Mouse (Mus musculus): ENCODE results near the gene Gm5767. TPM values are rescaled to one million over a fixed set of nuclear protein-coding genes. Genes with fewer than 3 reads are reported as not detected.
"Not testable (repeated sequence)": the region's sequence is repeated elsewhere in the genome, so short reads cannot be mapped to it uniquely, and the experiment has no call there.

Gm5767 gene
- polyA plus RNA-seq, 1 experiment from 2014 or later = not detected

GRCm38 (mm10) chr16:8716300-8716699 lies 35.7 kb downstream of the Gm5767 start:
- Histone ChIP-seq H3K27ac (ENCODE audit: low read depth, low read length) (no peak overlapping the region), H3K4me3 (ENCODE audit: low read length) (no peak overlapping the region), H3K27me3 (replicated peaks; ENCODE audit: control insufficient read depth, insufficient read depth, low read length) (no peaks in the 10 kb centered on the region), H3K9me3 (ENCODE audit: control insufficient read depth, low read length) (no peaks in the 10 kb centered on the region), H3K36me3 (ENCODE audit: control insufficient read depth, insufficient read depth, low read length) (peaks cover 15% of the 10 kb centered on the region), H3K4me2 (ENCODE audit: low read length) (no peak overlapping the region), H3K9ac (ENCODE audit: low read depth, low read length) (no peak overlapping the region), H3K4me1 (ENCODE audit: control insufficient read depth, insufficient read depth, low read depth, low read length) (no peaks in the 10 kb centered on the region)
- 78% methylated on average over 6 of the region's 6 CpGs for WGBS
- no peak for ATAC-seq

- no peak for ATAC-seq
- H3K9me3 ChIP-seq (ENCODE audit: control insufficient read depth, low read length) = no peaks in the 10 kb centered on the region
- H3K36me3 ChIP-seq (ENCODE audit: control insufficient read depth, insufficient read depth, low read length) = peaks cover 15% of the 10 kb centered on the region; the same call in 1 of the 2 replicates
- no peak overlapping the region for H3K4me2 ChIP-seq (ENCODE audit: low read length)
- no peaks in the 10 kb centered on the region for H3K4me1 ChIP-seq (ENCODE audit: control insufficient read depth, insufficient read depth, low read depth, low read length)
- no peak overlapping the region for H3K9ac ChIP-seq (ENCODE audit: low read depth, low read length)
- no peak overlapping the region for H3K27ac ChIP-seq (ENCODE audit: low read depth, low read length)
- H3K4me3 ChIP-seq (ENCODE audit: low read length) = no peak overlapping the region
- 92% methylated on average over 10 of the region's 10 CpGs for WGBS
- no peaks in the 10 kb centered on the region for H3K27me3 ChIP-seq (replicated peaks; ENCODE audit: control insufficient read depth, insufficient read depth, low read length)
These were observed 37.2 kb downstream of the Gm5767 start for GRCm38 (mm10) chr16:8717744-8718143.

DNA sequence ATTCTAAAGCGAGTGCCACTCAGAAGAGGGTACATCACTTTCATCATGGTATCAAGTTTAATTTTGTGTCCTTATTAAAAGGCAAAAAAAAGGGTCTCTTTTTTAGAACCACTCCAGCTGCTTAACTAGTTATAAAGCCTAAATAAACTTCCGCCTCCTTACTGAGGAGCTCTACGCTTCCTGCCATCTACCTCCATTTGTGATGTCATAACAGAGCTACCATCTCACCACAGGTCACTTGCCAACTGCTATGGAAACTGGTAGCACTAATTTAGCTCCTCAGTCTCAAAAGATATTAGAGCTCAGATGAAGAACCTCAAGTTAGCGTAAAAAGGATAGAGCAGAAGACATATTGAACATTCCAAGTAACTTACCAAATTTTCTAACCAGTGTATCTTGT lies 39.9 kb downstream of the Gm5767 start:
- H3K27ac ChIP-seq (ENCODE audit: low read depth, low read length) = no peak overlapping the region
- no peaks in the 10 kb centered on the region for H3K9me3 ChIP-seq (ENCODE audit: control insufficient read depth, low read length)
- ATAC-seq = no peak
- H3K4me2 ChIP-seq (ENCODE audit: low read length) = no peak overlapping the region
- H3K36me3 ChIP-seq (ENCODE audit: control insufficient read depth, insufficient read depth, low read length) = peaks cover 7% of the 10 kb centered on the region; the same call in 1 of the 2 replicates
- H3K27me3 ChIP-seq (replicated peaks; ENCODE audit: control insufficient read depth, insufficient read depth, low read length) = no peaks in the 10 kb centered on the region
- WGBS = 93% methylated on average over 4 of the region's 4 CpGs
- no peak overlapping the region for H3K4me3 ChIP-seq (ENCODE audit: low read length)
- no peak overlapping the region for H3K9ac ChIP-seq (ENCODE audit: low read depth, low read length)
- no peaks in the 10 kb centered on the region for H3K4me1 ChIP-seq (ENCODE audit: control insufficient read depth, insufficient read depth, low read depth, low read length)

GRCm38 (mm10) chr16:8724031-8724430 lies 43.5 kb downstream of the Gm5767 start:
- Histone ChIP-seq H3K4me1 (ENCODE audit: control insufficient read depth, insufficient read depth, low read depth, low read length) (no peaks in the 10 kb centered on the region), H3K27ac (ENCODE audit: low read depth, low read length) (no peak overlapping the region), H3K36me3 (ENCODE audit: control insufficient read depth, insufficient read depth, low read length) (no peaks in the 10 kb centered on the region), H3K9me3 (ENCODE audit: control insufficient read depth, low read length) (no peaks in the 10 kb centered on the region), H3K27me3 (replicated peaks; ENCODE audit: control insufficient read depth, insufficient read depth, low read length) (no peaks in the 10 kb centered on the region), H3K4me3 (ENCODE audit: low read length) (no peak overlapping the region), H3K9ac (ENCODE audit: low read depth, low read length) (no peak overlapping the region), H3K4me2 (ENCODE audit: low read length) (no peak overlapping the region)
- WGBS = 91% methylated on average over 3 of the region's 3 CpGs
- no peak for ATAC-seq

- H3K4me3 ChIP-seq (ENCODE audit: low read length) = no peak overlapping the region
- H3K4me2 ChIP-seq (ENCODE audit: low read length) = no peak overlapping the region
- ATAC-seq = no peak
- no peak overlapping the region for H3K27ac ChIP-seq (ENCODE audit: low read depth, low read length)
- H3K36me3 ChIP-seq (ENCODE audit: control insufficient read depth, insufficient read depth, low read length) = no peaks in the 10 kb centered on the region
- H3K9ac ChIP-seq (ENCODE audit: low read depth, low read length) = no peak overlapping the region
- H3K27me3 ChIP-seq (replicated peaks; ENCODE audit: control insufficient read depth, insufficient read depth, low read length) = no peaks in the 10 kb centered on the region
- WGBS = 88% methylated on average over 2 of the region's 2 CpGs
- peaks cover 4% of the 10 kb centered on the region; the same call in 1 of the 2 replicates for H3K4me1 ChIP-seq (ENCODE audit: control insufficient read depth, insufficient read depth, low read depth, low read length)
- no peaks in the 10 kb centered on the region for H3K9me3 ChIP-seq (ENCODE audit: control insufficient read depth, low read length)
These were observed 45.2 kb downstream of the Gm5767 start for GRCm38 (mm10) chr16:8725807-8726206.

- no peak overlapping the region for H3K4me3 ChIP-seq (ENCODE audit: low read length)
- no peak overlapping the region for H3K4me2 ChIP-seq (ENCODE audit: low read length)
- H3K27ac ChIP-seq (ENCODE audit: low read depth, low read length) = no peak overlapping the region
- WGBS = 88% methylated on average over 5 of the region's 5 CpGs
- peaks cover 4% of the 10 kb centered on the region; the same call in 1 of the 2 replicates for H3K4me1 ChIP-seq (ENCODE audit: control insufficient read depth, insufficient read depth, low read depth, low read length)
- no peaks in the 10 kb centered on the region for H3K36me3 ChIP-seq (ENCODE audit: control insufficient read depth, insufficient read depth, low read length)
- H3K9me3 ChIP-seq (ENCODE audit: control insufficient read depth, low read length) = no peaks in the 10 kb centered on the region
- ATAC-seq = no peak
- no peaks in the 10 kb centered on the region for H3K27me3 ChIP-seq (replicated peaks; ENCODE audit: control insufficient read depth, insufficient read depth, low read length)
- no peak overlapping the region for H3K9ac ChIP-seq (ENCODE audit: low read depth, low read length)
These were observed 47.7 kb downstream of the Gm5767 start for GRCm38 (mm10) chr16:8728111-8728748.

DNA sequence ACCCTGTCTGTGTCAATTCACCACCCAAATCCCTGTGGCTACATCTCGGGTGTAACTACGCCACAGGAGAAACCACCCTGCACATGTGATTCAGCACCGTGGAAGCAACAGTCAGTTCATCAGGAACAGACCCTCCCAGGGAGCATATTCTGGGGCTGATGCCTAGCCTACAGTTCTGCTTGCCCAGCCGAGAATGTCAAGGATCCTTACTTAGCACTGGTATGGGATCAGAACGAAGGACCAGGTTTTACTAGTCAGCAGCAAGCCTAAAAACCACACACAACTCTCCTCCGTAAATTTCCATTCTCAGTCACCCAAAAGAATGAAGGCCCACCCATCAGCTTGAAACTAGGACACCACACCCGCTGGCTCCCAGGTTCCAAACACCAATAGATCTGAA lies 51.1 kb downstream of the Gm5767 start:
- Histone ChIP-seq H3K9me3 (ENCODE audit: control insufficient read depth, low read length) (no peaks in the 10 kb centered on the region), H3K36me3 (ENCODE audit: control insufficient read depth, insufficient read depth, low read length) (no peaks in the 10 kb centered on the region), H3K4me2 (ENCODE audit: low read length) (no peak overlapping the region), H3K4me1 (ENCODE audit: control insufficient read depth, insufficient read depth, low read depth, low read length) (peaks cover 29% of the 10 kb centered on the region), H3K4me3 (ENCODE audit: low read length) (no peak overlapping the region), H3K9ac (ENCODE audit: low read depth, low read length) (no peak overlapping the region), H3K27me3 (replicated peaks; ENCODE audit: control insufficient read depth, insufficient read depth, low read length) (no peaks in the 10 kb centered on the region), H3K27ac (ENCODE audit: low read depth, low read length) (no peak overlapping the region)
- 88% methylated on average over 7 of the region's 7 CpGs for WGBS
- no peak for ATAC-seq

- H3K4me1 ChIP-seq (ENCODE audit: control insufficient read depth, insufficient read depth, low read depth, low read length) = peaks cover 37% of the 10 kb centered on the region
- not testable (repeated sequence) for ATAC-seq; H3K4me3 ChIP-seq (ENCODE audit: low read length); H3K9ac ChIP-seq (ENCODE audit: low read depth, low read length); H3K4me2 ChIP-seq (ENCODE audit: low read length); H3K27me3 ChIP-seq (replicated peaks; ENCODE audit: control insufficient read depth, insufficient read depth, low read length); H3K9me3 ChIP-seq (ENCODE audit: control insufficient read depth, low read length); H3K36me3 ChIP-seq (ENCODE audit: control insufficient read depth, insufficient read depth, low read length); H3K27ac ChIP-seq (ENCODE audit: low read depth, low read length)
- WGBS = 83% methylated on average over 3 of the region's 4 CpGs
These were observed 51.9 kb downstream of the Gm5767 start for GRCm38 (mm10) chr16:8732450-8732849.

Data from hindbrain, embryonic 16.5 days (tissue).